Mouse (Mus musculus) thymus, postnatal 10 days (tissue): Measurements from ENCODE around the gene Plin4.
"Not testable (repeated sequence)": the region's sequence is repeated elsewhere in the genome, so short reads cannot be mapped to it uniquely, and the experiment has no call there.

ENCODE experiments used
- DNase-seq, 2 experiments: peaks; one replicate each; pipeline ENCODE4 v3.0.0; 2021; ENCODE audit warnings: low spot score in 2 of 2

The Plin4 gene

GRCm38 (mm10) chr17:56102158-56102557 is 7.4 kb downstream of the Plin4 start:
- DNase-seq = no peak

DNA sequence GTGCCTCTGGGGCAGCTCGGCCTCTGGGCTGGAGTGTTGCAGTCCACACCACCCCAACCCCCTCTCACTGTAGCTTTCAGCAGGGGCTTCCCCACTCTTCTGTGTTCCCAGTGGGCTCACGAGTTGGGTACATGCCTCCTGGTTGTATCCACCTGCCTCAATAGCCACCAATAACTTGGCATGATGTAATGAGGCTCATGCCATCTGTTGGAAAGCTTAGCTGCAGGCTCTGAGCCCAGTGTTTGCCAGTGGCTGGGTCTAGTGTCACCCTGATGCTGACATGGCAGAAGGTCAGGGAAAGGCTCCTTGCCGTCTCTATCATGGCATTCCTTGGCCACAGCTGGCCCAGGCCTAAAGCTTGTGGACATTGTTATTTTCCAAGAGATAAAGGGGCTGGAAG is 8.8 kb downstream of the Plin4 start:
- DNase-seq = no peak

GRCm38 (mm10) chr17:56098711-56099572 is 10.7 kb downstream of the Plin4 start:
- no peak for DNase-seq

DNA sequence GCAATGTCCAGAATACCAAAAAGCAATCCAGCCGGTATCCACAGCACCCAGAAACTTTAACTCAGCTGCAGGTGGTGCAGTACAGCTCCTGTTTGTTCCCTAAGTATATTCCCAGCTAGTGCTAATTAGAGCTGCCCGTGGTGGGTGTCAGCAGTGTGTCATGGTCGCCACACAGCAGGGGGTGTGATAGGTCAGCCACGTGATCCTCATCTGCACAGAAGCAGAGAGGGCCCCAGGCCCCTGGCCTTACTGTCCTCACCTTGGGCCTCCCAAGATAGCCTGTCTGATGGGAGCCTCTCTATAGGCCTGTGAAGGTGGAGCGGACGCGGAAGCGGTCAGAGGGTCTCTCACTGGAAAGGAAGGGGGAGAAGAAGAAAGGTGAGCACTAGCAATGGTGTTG is 11.4 kb downstream of the Plin4 start:
- no peak for DNase-seq

DNA sequence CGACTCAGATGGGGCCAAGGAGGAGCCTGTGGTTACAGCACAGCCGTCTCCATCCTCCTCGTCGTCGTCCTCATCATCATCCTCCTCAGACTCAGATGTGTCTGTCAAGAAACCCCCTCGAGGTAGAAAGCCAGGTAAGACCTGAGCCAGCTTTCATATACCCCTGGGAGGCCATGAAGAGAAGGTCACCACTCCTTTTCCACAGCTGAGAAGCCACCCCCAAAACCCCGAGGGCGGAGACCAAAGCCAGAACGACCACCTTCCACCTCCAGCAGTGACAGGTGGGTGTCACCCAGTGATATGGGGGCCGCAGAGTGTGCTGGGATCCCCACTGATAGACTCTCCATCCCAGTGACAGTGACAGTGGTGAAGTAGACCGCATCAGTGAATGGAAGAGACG is 12.7 kb downstream of the Plin4 start:
- DNase-seq = no peak

DNA sequence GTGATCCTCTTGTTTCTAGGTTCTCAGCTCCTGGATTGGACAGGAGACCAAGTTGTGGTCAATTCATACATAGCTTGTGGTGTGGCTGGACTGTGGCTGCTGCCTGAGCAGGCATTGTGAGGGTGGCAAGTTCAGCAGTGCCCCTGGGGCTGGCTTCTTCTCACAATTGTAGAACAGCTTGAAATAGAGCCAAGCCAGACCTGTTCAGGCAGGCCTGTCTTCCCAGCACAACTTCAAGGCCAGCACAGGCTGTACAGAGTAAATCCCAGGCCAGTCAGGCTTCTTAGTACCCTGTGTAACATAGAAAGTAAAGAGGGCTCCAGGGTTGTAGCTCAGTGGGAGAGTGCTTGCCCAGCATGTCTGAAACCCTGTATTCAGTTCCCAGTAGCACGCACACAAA is 16.8 kb downstream of the Plin4 start:
- no peak for DNase-seq

GRCm38 (mm10) chr17:56092312-56092711 is 17.3 kb downstream of the Plin4 start:
- DNase-seq = no peak

GRCm38 (mm10) chr17:56080781-56081585 is 28.6 kb downstream of the Plin4 start:
- DNase-seq = no peak

GRCm38 (mm10) chr17:56079921-56080320 is 29.7 kb downstream of the Plin4 start:
- peak; percentile 14 to 27 for DNase-seq

DNA sequence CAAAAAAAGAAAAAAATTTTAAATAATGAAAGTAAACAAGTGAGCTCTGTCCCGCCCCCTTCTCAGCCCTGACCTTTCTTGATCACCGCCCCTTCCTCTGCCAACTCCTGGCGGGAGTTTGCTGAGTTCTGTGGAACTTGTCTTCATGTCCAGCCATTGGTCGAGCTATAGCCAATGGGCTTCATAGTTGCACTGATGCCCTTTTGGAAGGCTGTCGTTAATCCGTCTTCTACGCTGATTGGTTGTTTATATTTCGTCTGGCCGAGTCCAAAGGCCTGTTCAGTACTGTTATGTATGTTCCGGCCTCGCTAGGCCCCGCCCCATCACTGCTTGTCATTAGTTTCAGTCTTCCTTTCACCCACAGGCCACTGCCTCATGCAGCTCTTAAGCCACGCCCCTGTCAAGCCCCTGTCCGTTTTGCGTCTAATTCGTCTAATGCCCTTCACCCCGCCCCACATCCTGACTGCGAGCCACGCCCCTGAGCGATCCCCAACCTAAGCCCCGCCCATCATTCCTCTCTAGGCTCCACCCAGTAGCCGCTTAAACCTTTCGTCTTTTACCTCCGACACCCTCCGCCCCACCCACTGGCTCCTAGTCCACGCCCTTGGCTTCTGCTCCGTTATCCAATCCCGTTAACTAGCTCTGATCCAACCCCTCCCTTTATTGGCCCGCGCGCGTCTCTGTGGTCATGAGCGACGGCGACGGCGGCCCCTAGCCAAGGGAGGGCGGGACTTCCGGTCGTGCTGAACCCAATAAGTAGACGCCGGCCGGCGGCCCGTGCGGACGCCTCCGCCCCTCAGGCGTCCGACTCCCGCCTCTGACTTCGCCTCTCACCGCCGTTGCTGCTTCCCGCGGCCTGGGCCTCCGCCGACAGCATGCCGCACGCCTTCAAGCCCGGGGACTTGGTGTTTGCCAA is 30.5 kb downstream of the Plin4 start, which contains the start of gene Hdgfl2:
Gene Hdgfl2 (plus strand): TSS at position 755 of the 916 bp plus-strand sequence.
- DNase-seq = peak; percentile 99 to 100

DNA sequence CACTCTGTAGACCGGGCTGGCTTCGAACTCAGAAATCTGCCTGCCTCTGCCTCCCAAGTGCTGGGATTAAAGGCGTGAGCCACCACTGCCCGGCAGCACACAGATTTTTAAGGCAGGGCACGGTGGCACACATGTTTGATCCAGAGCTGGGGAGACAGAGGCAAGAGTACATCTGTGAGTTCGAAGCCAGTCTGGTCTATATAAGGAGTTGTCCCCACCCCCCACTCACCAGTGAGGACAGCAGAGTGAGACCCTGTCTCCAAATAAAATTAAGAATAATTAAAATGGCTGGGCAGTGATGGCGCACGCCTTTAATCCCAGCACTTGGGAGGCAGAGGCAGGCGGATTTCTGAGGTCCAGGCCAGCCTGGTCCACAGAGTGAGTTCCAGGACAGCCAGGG is 31.2 kb downstream of the Plin4 start:
- peak in 1 of 2 experiments; percentile 23 for DNase-seq

GRCm38 (mm10) chr17:56077523-56077922 is 32.1 kb downstream of the Plin4 start:
- no peak for DNase-seq

DNA sequence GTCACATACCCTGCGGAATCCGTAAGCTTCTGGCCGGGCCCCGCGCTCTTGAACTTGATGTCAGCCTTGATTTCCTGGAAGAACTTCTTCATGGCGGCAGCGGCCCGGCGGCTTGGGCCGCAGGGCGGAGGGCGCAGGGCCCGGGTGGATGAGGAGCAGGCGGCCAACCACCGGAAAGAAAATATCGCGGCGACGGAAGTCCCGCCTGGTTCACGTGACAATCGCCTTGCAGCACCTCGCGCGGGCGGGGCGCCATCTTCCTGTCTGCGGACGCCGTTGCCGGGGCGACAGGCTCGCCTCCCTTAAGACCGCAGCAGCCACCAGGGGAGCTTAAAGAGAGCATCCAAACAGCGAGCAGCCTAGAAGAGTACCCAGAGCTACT is 34.8 kb downstream of the Plin4 start, which contains the start of gene Ubxn6:
Gene Ubxn6 (minus strand): TSS at position 202 of the 382 bp plus-strand sequence.
- peak; percentile 96 to 97 for DNase-seq

GRCm38 (mm10) chr17:56074097-56074826 is 35.3 kb downstream of the Plin4 start:
- peak; percentile 6 to 77 for DNase-seq

DNA sequence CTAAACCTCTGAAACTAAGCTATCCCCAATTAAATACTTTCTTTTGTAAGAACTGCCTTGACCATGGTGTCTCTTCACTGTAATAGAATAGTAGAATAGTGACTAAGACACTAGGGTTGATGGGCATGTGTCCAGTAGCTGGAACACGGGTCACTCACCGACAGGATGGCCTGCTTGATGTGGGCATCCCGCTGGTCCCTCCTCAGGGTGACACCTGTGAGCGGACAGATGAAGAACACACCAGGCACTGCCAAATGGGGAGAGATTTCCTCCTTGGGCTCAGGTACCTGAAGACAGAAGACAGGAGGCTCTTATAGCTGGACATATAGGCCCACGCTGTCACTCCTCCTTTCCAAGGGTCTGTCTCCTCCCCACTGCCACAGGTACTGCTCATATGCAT is 37.4 kb downstream of the Plin4 start:
- DNase-seq = no peak

DNA sequence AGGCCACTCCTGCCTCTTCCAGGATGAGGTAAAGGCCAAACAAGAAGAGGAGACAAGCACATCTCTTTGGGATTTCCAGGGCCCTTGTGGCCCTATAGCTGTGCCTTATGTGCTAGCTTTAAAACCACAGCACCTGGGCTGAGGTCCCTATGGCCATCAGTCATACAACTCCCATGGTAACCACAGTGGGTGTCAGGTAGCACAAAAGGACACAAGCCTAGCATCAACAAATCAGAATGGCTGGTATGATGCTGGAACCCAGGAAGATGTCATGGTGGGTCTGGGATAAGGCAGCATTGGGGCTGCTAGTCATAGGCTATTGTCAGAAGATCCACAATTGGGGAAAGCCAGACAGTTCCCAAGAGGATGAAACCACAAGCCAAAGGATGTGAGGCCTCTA is 38.5 kb downstream of the Plin4 start:
- no peak for DNase-seq

DNA sequence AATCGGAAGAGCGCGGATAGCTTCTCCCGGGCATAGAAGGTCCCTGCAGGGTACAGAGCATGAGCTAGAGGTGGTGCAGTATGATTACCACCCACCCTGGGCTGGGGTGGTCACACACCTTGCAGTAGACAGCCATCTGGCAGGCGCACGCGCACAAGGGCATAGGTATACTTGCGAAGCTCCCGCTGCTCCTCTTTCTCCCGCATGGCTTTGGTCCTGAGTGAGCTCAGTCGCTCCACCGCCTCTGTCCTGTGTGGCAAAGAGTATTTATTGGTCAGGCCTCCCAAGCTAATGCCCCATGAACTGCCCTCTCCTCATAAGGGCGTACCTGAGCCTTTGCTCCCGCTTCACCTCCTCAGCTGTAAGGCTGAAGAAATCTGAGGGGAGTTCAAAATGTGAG is 40.5 kb downstream of the Plin4 start:
- no peak for DNase-seq

- DNase-seq = no peak
These were observed 43.2 kb downstream of the Plin4 start for GRCm38 (mm10) chr17:56066451-56066850.

GRCm38 (mm10) chr17:56065715-56066114 is 43.9 kb downstream of the Plin4 start:
- DNase-seq = not testable (repeated sequence)

DNA sequence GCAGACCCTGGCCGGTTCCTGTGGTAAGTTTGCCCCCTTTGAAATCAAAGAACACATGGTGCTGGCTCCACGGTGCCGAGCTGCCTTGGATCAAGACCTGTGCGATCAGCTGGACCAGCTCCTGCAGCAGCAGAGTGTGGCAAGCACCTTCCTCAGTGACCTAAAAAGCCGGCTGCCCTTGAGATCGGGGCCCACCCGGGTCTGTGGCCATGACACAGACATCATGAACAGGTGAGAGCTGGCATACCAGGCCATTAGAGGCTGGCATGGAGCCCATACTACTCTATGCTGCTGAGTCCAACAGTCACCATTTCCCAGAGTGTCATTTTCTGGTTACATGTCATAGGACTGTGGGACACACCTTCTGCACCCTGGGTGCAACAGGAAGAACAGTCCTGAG is 47.5 kb downstream of the Plin4 start:
- no peak for DNase-seq
